In the genomic region with DNA sequence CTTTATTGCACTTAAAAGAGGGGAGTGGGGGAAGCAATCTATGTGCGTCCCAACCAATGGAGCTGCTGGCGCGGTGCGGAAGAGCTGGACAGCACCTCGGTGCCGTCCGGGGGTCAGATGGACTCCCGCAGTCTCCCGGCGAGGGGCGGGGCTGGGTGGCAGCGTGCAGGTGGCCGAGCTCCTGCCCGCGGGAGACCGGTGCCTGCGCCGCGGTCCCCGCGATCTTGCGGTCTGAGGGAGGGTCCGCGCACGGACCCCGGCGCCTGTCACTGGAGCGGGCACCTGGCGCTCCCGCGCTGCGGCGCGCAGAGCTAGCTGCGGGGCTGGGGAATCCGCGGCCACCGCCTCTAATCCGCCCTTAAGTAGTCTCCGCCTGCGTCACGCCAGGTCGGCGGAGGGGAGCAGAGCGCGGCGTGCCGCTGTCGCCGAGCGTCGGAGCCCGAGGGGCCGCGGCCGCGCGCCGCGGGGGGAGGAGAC, we compare ENCODE assay signal across 8 mouse cellular contexts. TPM values are rescaled to one million over a fixed set of nuclear protein-coding genes. Genes with fewer than 3 reads are reported as not detected.
DNase-seq lines count a peak whose midpoint lies in the region; ATAC-seq lines count a peak whose summit lies in the region.

A gene (minus strand): TSS at position 325 of the 477 bp plus-strand sequence.

- 0% methylated on average over 47 of the region's 60 CpGs for WGBS in lung, embryonic 16.5 days
- under 1% methylated on average over 56 of the region's 60 CpGs for WGBS in forebrain, embryonic 14.5 days
- WGBS in limb, embryonic 11.5 days, result under 1% methylated on average over 57 of the region's 60 CpGs

- no peak within 1 kb of the TSS for H3K27ac ChIP-seq in lung, embryonic 16.5 days (ENCODE audit: low read length)
- H3K27ac ChIP-seq in forebrain, embryonic 14.5 days (ENCODE audit: low read depth, low read length), result peak within 1 kb of the TSS; percentile 65; the same call in 1 of the 2 replicates
- H3K27ac ChIP-seq in limb, embryonic 11.5 days (replicated peaks; ENCODE audit: low read depth, low read length), result no peak within 1 kb of the TSS

- H3K4me3 ChIP-seq in lung, embryonic 16.5 days (ENCODE audit: low read length), result peak within 1 kb of the TSS; percentile 44
- peak within 1 kb of the TSS; percentile 59 for H3K4me3 ChIP-seq in forebrain, embryonic 14.5 days (ENCODE audit: low read depth, low read length)
- H3K4me3 ChIP-seq in limb, embryonic 11.5 days (ENCODE audit: low read depth, low read length), result peak within 1 kb of the TSS; percentile 33

- no peak for DNase-seq in lung, postnatal 36 days
- peak; percentile 27 for DNase-seq in cerebellum, adult 9-11 months
- peak; percentile 57 for DNase-seq in forebrain, embryonic 14.5 days (ENCODE audit: low spot score)
- DNase-seq in limb, embryonic 11.5 days (ENCODE audit: low spot score), result peak; percentile 27
- peak; percentile 78 for DNase-seq in retina, postnatal 1 day
- no peak for DNase-seq in urinary bladder, adult 2 months (ENCODE audit: low spot score)

- H3K36me3 ChIP-seq in lung, embryonic 16.5 days (ENCODE audit: control insufficient read depth, insufficient read depth, low read length), result no peaks in the 10 kb centered on the region
- H3K36me3 ChIP-seq in forebrain, embryonic 14.5 days (ENCODE audit: control insufficient read depth, insufficient read depth, low read length), result no peaks in the 10 kb centered on the region
- H3K36me3 ChIP-seq in limb, embryonic 11.5 days (ENCODE audit: control insufficient read depth, insufficient read depth, low read length), result no peaks in the 10 kb centered on the region

- H3K4me1 ChIP-seq in lung, embryonic 16.5 days (replicated peaks; ENCODE audit: control insufficient read depth, insufficient read depth, low read length), result 0 out of 2 replicates have a peak, but pooled peaks cover 4% of the 10 kb centered on the region
- peaks cover 3% of the 10 kb centered on the region; the same call in 1 of the 2 replicates for H3K4me1 ChIP-seq in forebrain, embryonic 14.5 days (ENCODE audit: control insufficient read depth, insufficient read depth, low read length)
- 0 out of 2 replicates have a peak, but pooled peaks cover 3% of the 10 kb centered on the region for H3K4me1 ChIP-seq in limb, embryonic 11.5 days (ENCODE audit: control insufficient read depth, insufficient read depth, low read length)

- ATAC-seq in lung, embryonic 16.5 days (ENCODE audit: low read depth), result no peak
- ATAC-seq in forebrain, embryonic 14.5 days, result peak; percentile 73
- ATAC-seq in limb, embryonic 11.5 days (ENCODE audit: insufficient number of reproducible peaks, low FRiP score, low TSS enrichment, low read depth), result peak; percentile 51; the same call in 1 of the 2 replicates
- no peak for ATAC-seq in monocyte, adult 5-6 weeks (replicated peaks; ENCODE audit: insufficient number of reproducible peaks, low FRiP score, low TSS enrichment, poor library complexity, severe bottlenecking)

- H3K9ac ChIP-seq in lung, embryonic 16.5 days (ENCODE audit: low read length), result no peak within 1 kb of the TSS
- H3K9ac ChIP-seq in forebrain, embryonic 14.5 days (ENCODE audit: low read length), result peak within 1 kb of the TSS; percentile 79
- no peak within 1 kb of the TSS for H3K9ac ChIP-seq in limb, embryonic 11.5 days (ENCODE audit: low read length)

- H3K9me3 ChIP-seq in lung, embryonic 16.5 days (ENCODE audit: control insufficient read depth, low read length), result no peaks in the 10 kb centered on the region
- no peaks in the 10 kb centered on the region for H3K9me3 ChIP-seq in forebrain, embryonic 14.5 days (replicated peaks; ENCODE audit: control insufficient read depth, low read length)
- H3K9me3 ChIP-seq in limb, embryonic 11.5 days (ENCODE audit: control insufficient read depth, low read length), result no peaks in the 10 kb centered on the region

- peaks cover 31% of the 10 kb centered on the region for H3K27me3 ChIP-seq in lung, embryonic 16.5 days (ENCODE audit: control insufficient read depth, insufficient read depth, low read depth, low read length)
- peaks cover 28% of the 10 kb centered on the region for H3K27me3 ChIP-seq in forebrain, embryonic 14.5 days (replicated peaks; ENCODE audit: control insufficient read depth, insufficient read depth, low read length)
- H3K27me3 ChIP-seq in limb, embryonic 11.5 days (ENCODE audit: control insufficient read depth, insufficient read depth, low read length), result peaks cover 31% of the 10 kb centered on the region

- peak within 1 kb of the TSS; percentile 58 for H3K4me2 ChIP-seq in lung, embryonic 16.5 days (ENCODE audit: low read depth, low read length)
- peak within 1 kb of the TSS; percentile 91 for H3K4me2 ChIP-seq in forebrain, embryonic 14.5 days (ENCODE audit: low read length)
- peak within 1 kb of the TSS; percentile 72 for H3K4me2 ChIP-seq in limb, embryonic 11.5 days (ENCODE audit: low read depth, severe bottlenecking)

RNA-seq across cellular contexts. Expression of the gene that starts here (rescaled TPM):
- 0.05 and 0.14 TPM in 2 replicates for polyA plus RNA-seq in lung, embryonic 16.5 days (2015; fragmentation: Nextera tagmentation; extraction: Ambion mirVana)
- polyA plus RNA-seq in forebrain, embryonic 14.5 days (2014; fragmentation: Nextera tagmentation; extraction: Ambion mirVana), result 2.9 and 3.0 TPM in 2 replicates
- not detected in 2 replicates for polyA plus RNA-seq in limb, embryonic 11.5 days (2014; fragmentation: Nextera tagmentation; extraction: Ambion mirVana)
- not detected in 2 replicates for polyA plus RNA-seq in urinary bladder, adult 2 months (2012; rRNA removed)
- not detected in 3 replicates for total RNA-seq in monocyte, adult 5-6 weeks (2017)

Comparison
In these comparisons a context has a peak if more than half of its experiments do, and no peak if none do; other contexts are left out.
1. Peak in DNase-seq, ATAC-seq, H3K4me3 ChIP-seq and H3K4me2 ChIP-seq in limb, embryonic 11.5 days; RNA of the gene not detected or under 1 TPM.
2. DNase-seq: peak in cerebellum, adult 9-11 months (single experiment), forebrain, embryonic 14.5 days (single experiment) and retina, postnatal 1 day (single experiment); none in lung, postnatal 36 days (single experiment) and urinary bladder, adult 2 months (single experiment).
3. Peak in every context shown above with its lines, with median percentiles within 50 percentile points of each other: H3K4me2 ChIP-seq and H3K4me3 ChIP-seq.